Mouse (Mus musculus) left cerebral cortex, postnatal 4 days (tissue): Measurements from ENCODE around the gene Zdbf2. TPM values are rescaled to one million over a fixed set of nuclear protein-coding genes. Genes with fewer than 3 reads are reported as not detected.
"Not testable (repeated sequence)": the region's sequence is repeated elsewhere in the genome, so short reads cannot be mapped to it uniquely, and the experiment has no call there.

Experiments used
- DNase-seq: peaks from one replicate; pipeline ENCODE4 v3.0.0-alpha.2; 2022
- intact Hi-C: fragments of 180-260 bp; cut with DNase I; formaldehyde crosslinking; loops from one replicate; pipeline ENCODE4 v1.15.1; 2025
- microRNA-seq: library from miRNA; unstranded; fragments of <30 nt; microRNA quantifications from one replicate; pipeline ENCODE4 v1.2.0, GENCODE M21; 2022
- total RNA-seq, 2 experiments: library from RNA; stranded (reverse); gene quantifications; 2 replicates each; pipeline ENCODE4 v1.2.3; 2021

Gene Zdbf2
- total RNA-seq, 2 experiments from 2014 or later: 16.8 to 25.3 TPM

DNA sequence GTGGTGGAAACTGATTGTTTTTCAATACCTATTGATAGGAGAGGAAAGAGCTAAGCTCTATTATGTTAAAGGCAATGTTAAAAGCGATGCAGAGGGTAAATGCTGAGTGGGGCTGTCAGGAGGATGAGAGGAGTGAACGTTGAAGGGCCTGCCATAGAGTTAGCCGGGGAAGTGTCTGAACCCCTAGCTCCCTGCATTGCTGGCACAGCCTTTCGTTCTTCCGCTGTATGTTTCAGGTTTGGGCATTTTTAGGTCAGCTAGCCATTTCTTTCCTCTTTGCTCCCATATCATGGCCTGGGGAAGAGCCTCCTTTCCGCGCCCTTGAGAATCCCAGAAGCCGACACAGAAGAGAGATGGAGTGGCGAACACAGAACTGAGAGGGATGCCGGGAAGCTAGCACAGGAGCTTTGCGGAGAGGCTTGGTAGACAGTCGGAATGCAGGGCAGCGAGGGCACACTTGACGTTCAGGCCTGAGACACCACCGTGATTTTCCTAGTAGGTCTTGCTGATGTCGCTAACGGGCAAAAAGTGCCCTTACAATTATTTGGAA lies 11.9 kb upstream of the Zdbf2 start:
- no peak for DNase-seq
- intact Hi-C loops: no loop called here

- no peak for DNase-seq
- intact Hi-C loops: no loop called here
Measured at GRCm38 (mm10) chr1:63263671-63264070, 9.4 kb upstream of the Zdbf2 start.

DNA sequence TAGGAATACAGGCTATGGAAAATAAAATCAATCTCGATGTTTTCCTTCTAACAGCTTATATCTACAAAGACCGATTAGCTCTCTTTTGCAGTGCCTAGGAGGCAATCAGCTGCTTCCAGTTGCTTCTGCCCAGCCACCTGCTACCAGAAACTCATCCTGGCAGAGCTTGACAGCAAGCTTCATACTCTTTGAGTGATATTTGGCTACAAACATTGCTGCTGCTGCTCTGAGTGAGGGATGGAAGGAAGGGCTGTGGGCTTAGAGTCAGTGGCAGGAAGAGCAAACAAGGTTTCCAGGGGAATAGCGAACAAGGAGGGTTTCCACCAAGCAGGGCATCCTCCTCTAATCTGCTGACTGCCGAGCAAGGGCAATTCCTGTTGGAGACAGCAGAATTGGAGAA lies 7.6 kb upstream of the Zdbf2 start:
- intact Hi-C loops: no loop called here
- DNase-seq: no peak

DNA sequence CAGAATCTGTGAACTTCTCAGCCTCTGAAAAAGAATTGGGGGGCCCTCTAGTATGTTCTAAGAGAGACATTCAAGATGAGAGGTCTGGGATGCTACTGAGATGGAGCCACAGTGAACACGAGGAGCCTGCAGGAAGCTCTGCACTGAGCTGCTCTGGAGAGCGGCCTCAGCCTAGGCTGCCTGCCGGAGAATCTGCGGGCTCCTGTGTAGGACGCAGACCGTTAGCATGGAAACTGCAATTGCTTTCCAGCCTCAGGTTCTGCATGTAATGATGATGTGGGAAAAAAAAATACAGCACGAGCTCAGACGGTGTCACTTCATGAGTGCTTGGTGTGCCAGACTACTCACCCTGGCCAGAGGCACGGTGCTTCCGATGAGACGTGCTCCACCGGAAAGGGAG lies 6.9 kb upstream of the Zdbf2 start:
- intact Hi-C loops: no loop called here
- no peak for DNase-seq

DNA sequence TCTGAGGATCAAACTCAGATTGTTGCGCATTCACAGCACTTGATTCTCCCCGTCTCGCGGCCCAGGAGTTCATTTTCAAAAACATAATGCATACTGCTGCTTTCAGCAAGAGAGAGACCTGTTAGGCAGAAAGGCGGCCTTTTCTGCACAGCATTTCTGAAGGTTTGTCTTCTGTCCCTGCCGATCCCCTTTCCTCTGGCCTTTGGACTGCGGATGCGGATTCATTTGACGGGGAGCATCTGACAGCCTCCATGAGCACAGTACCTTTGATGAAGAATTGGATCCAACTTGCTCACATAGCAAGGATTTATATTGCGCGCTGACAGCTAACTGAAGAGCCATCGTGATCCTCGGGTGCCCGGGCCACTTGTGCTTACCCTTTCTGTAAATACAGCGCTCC lies 6.3 kb upstream of the Zdbf2 start:
- no peak for DNase-seq
- intact Hi-C loops: no loop called here

DNA sequence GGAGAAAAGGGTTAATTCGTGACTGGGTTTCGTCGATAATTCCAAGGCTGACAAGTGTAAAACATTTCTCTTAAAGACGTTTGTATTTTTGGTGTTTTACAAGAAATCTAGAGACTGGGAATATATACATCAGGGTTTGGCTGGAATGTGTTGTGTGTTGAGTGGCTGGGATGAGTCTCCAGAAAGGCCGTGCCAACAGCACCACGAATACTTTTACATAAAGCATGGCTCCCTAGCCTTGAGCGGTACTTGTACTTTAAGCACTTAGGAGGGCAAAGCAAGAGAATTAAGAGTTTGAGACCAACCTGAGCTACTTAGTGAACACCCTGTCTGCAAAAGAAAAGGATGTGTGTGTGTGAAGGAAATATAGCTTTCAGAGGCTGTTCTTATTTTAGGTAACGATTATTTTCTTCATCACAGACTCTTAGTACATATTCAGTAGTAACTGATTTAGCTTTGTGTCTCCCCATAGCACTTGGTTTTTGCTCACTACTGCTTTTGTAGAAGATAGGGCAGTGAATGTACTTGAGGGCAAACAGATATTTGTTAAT lies 865 bp upstream of the Zdbf2 start:
- intact Hi-C loops: loop anchor here (10.0 kb wide), 1 partner anchor 173 kb away; the partner anchor contains the start of gene Adam23

DNA sequence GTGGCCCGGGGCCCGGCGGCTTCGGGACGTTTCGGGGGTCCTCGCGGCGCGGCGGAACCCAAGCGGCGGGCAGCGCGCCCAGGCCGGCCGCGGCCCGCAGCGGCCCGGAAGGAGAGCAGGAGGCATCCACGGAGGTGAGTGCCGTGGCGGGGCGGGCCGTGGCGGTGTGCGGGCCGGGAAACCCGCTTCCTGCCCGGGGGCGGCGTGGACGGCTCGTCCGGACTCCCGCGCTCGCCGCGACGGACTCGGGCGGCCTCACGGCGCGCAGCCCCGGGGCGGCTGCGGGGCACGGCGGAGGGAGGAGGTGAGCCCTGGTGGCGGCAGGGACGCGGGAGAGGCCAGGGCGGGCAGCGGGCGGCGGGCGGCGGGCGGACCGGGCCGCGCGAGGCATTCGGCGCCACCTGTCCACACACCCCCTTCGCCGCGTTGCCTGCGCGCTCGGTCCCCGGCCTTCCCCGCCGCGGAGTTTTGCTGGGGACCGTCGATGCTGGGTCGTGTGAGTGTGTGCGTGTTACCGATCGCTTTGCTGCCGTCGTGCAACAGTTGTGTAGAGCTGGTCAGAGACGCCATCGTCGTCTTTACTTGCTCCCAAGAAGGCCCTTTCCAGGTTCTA lies 380 bp downstream of the Zdbf2 start:
- DNase-seq: no peak
- intact Hi-C loops: loop anchor here (10.0 kb wide), 1 partner anchor 171 kb away; the partner anchor contains the start of gene Adam23

More for the DNA sequence above, 865 bp upstream of the Zdbf2 start:
- DNase-seq: no peak

GRCm38 (mm10) chr1:63274046-63274730 lies 1.1 kb downstream of the Zdbf2 start:
- DNase-seq: no peak
- intact Hi-C loops: loop anchor here (10.0 kb wide), 1 partner anchor 171 kb away; the partner anchor contains the start of gene Adam23

DNA sequence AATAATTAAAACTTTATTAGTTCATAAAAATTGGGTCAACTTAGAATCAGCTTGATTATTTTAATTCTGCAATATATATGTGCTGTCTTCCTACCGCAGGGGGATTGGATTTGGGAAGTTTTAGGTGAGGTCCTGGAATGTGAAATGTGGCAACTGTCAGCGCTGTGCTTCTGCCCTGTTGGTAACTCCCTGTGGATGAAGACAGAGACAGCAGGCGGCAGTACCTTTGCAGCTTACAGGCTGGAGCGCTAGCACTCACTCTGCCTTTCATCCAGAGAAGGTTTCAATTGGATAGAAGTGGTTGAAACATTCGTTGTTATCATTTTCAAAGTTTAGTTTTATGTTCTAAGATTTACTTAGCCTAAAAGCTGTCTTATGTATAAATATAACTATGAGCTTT lies 5.0 kb downstream of the Zdbf2 start:
- intact Hi-C loops: loop anchor here (10.0 kb wide), 1 partner anchor 167 kb away; the partner anchor contains the start of gene Adam23
- DNase-seq: no peak

GRCm38 (mm10) chr1:63293965-63294364 lies 20.9 kb downstream of the Zdbf2 start:
- intact Hi-C loops: no loop called here
- DNase-seq: no peak

- intact Hi-C loops: no loop called here
- DNase-seq: no peak
Measured at GRCm38 (mm10) chr1:63309661-63310060, 36.6 kb downstream of the Zdbf2 start.

GRCm38 (mm10) chr1:63323565-63324132 lies 50.6 kb downstream of the Zdbf2 start:
- intact Hi-C loops, DNase-seq: not testable (repeated sequence)

Small RNA genes lying within 50 kb of the gene (microRNA-seq; reads per million reads assigned to microRNA genes)
- gene Gm24513: not detected

Other genes starting within 250 kb of the Zdbf2 start
- 10 to 100 TPM; 32.0 to 32.7 TPM for gene Ino80d, start 158.6 kb upstream of the Zdbf2 start, total RNA-seq
- gene Eef1b2, start 96.4 kb upstream of the Zdbf2 start, total RNA-seq: 100 to 1,000 TPM; 705 to 714 TPM
- 100 to 1,000 TPM; 101 to 107 TPM for gene Ndufs1, start 96.4 kb upstream of the Zdbf2 start, total RNA-seq
- gene Gpr1, start 58.7 kb upstream of the Zdbf2 start, total RNA-seq: under 1 TPM; 0.50 TPM
- 100 to 1,000 TPM; 130 to 142 TPM for gene Adam23, start 172.6 kb downstream of the Zdbf2 start, total RNA-seq